Mouse (Mus musculus) bone marrow, adult 2 months (tissue): ENCODE results near the gene Atg10.

Experiments used
- CTCF ChIP-seq: fragments of 200-500 bp; IDR thresholded peaks from 2 replicates; pipeline ENCODE4 v1.5.1; 2011; ENCODE audit warnings: low read length, control low read depth; ENCODE audit not compliant: control insufficient read depth, insufficient read depth
- POLR2A ChIP-seq: fragments of 200-500 bp; IDR thresholded peaks from 2 replicates; pipeline ENCODE4 v1.6.1; 2011; ENCODE audit warnings: low read depth, mild to moderate bottlenecking, control low read depth, low read length, borderline replicate concordance; ENCODE audit not compliant: control insufficient read depth

- TF ChIP-seq POLR2A (no peak), CTCF (no peak)
These were observed 310.8 kb downstream of the Atg10 start for GRCm38 (mm10) chr13:90912760-90913674.
